Mouse (Mus musculus) olfactory bulb, adult 2 months (tissue): ENCODE results near the gene Pmpcb.

ENCODE experiments used
- CTCF ChIP-seq: fragments of 200-500 bp; IDR thresholded peaks from 2 replicates; pipeline ENCODE4 v1.5.1; 2012; ENCODE audit warnings: low read depth, mild to moderate bottlenecking, low read length, moderate library complexity; ENCODE audit not compliant: insufficient read depth
- POLR2A ChIP-seq: fragments of 200-500 bp; IDR thresholded peaks from 2 replicates; pipeline ENCODE4 v1.6.1; 2012; ENCODE audit warnings: mild to moderate bottlenecking, low read depth, low read length, moderate library complexity; ENCODE audit not compliant: insufficient read depth

DNA sequence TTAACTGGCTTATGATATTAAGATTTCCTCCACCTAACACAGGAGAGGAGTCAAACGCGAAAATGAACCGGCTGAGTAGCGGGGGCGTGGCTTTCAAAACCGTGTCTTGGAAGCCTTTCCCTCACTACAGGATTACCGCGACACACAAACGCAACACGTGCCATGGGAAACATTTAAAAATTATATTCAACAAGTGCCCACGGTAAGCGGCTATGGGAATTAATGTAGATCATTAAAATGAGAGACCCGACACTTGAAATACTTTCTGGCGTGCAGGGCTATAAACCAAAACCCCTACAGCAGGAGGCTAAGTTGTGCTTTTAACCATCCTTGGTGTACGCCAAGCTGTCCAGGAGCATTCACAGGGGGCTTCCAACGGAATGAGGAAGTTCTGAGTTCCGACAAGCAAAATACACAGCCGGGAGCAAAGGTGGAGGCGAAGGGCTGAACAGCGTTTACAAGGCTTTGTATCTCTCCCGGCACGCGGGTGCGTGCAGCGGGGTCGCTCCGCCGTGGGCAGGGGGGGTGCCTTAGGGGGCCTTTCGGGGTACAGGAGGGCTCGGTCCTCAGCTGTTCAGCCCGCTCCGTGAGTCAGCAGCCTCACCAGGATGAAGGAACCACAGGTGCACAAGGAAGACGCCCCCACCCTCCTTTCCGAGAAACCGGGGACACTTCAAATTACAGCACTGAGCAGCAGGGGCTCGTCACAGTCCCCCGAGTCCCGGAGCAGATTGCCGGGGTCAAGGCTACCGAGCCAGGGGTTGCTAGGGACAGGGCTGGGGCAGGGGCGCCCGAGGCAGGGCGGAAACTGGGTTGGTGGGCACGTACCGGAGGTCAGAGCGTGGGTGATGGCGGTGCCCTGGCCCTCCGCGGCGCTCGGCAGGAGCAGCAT lies 47.5 kb downstream of the Pmpcb start:
- TF ChIP-seq CTCF (no peak), POLR2A (no peak)
